Mouse (Mus musculus) heart, postnatal 14 days (tissue): ENCODE results near the gene Tmed10. TPM values are rescaled to one million over a fixed set of nuclear protein-coding genes. Genes with fewer than 3 reads are reported as not detected.
A peak's percentile ranks its signal among the peaks of the same experiment; 100 is the strongest.

Source experiments
- DNase-seq, 2 experiments: peaks; one replicate each; pipeline ENCODE4 v3.0.0; 2021 to 2022
- intact Hi-C: fragments of 180-260 bp; cut with DNase I; formaldehyde crosslinking; loops from one replicate; pipeline ENCODE4 v1.15.1; 2025
- total RNA-seq, 2 experiments: library from RNA; stranded (reverse); gene quantifications; 2 replicates each; pipeline ENCODE4 v1.2.3; 2021

The Tmed10 gene
- total RNA-seq, 2 experiments from 2014 or later, result 150 to 157 TPM

DNA sequence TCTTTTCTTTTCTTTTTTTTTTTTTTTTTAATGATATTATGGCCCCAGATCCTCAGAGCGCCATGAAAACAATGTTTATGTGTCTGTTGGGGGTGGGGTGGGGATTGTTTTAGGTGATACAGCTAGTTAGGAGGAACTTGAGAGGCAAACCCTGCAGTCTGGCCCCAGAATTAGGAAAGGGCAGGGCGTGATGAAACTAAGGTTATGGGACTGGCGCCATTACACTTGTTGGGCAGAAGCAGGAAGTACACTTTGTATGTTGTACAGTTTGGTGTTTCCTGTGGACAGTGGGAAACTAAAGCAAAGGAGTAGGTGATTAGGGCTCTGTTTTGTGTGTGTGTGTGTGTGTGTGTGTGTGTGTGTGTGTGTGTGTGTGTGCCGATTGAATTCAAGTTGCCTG lies 34.7 kb downstream of the Tmed10 start:
- no peak for DNase-seq

DNA sequence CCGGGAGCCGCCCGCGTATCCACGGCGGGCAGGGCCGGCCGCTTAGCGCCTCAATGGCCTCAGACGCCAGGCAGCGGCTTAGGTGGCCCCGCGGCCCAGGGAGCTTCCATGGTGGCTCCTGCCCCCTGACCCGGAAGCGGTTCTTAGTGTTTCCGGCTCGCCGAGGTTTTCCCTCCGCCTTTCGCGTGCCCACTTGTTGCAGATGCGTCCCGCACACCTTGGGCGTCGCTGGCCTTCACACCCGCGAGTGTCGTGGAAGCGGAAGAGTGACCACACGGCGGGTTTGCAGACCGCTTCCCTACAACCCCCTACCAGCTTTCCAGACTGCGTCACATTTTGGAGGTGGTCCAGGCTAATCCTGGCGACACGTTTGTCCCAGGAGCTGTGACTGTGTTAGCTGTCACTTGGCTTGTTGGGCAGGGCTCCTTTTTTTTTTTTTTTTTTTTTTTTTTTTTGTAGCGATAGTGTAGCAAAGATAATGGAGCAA lies 35.4 kb downstream of the Tmed10 start, which contains the start of gene Nek9:
TSS of gene Nek9 (minus strand) at position 120 of the 487 bp plus-strand sequence.
- DNase-seq, result peak; percentile 92 to 96
- intact Hi-C loops, result no loop called here

More for the DNA sequence above, 34.7 kb downstream of the Tmed10 start:
- intact Hi-C loops, result loop anchor here (5.0 kb wide), 1 partner anchor 322 kb away; no protein-coding TSS in a partner anchor

DNA sequence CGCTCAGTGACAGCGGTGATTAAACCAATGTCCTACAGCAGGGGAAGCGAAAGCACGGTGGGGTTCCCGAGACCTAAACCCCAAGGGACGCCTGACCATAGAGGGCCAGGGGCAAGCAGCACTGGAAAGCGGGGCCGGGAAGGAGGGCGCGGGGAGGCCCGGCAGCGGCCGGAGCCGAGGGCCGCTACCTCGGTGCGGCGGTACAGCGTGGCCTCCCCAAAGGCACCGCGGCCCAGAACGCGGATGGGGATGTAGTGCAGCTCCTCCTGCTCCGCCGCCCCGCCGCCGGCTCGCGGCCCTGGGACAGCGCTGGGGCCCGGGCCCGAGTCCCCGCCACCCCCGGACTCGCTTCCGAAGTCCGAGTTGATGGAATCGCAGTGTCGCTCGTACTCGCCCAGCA lies 35.8 kb downstream of the Tmed10 start:
- no peak for DNase-seq
- intact Hi-C loops, result no loop called here

DNA sequence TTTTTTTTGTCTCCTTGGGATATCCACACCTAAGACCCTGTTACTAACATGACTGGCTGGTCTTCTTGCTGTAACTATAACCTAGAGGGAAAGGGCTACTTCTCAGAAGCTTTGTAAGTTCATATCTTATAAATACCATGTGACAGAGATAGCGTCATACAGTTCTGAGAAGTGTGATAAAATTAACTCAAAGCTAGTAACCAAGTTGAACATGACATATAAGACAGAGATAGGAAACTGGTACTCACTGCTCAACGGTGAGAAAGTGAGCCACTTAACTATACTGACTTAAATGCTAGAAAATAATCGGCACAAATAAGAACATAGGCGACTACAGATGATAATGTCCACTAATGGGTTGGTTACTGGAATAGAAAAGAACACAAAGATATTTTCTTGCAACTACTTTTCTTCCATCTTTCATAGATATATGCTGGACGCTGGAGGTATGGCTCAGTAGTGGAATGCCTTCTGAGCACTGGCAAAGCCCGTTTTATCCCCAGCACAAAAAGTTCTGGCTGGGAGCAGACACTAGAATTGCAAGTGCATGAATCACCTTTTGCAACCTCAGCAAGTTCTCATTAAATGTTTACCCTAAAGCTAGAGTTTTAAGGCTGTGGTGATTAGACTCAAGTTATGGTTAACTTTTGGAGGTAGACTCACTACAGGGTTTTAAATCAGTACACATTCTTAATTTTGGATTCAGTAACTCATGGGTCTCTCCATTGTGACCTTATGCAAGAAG lies 36.9 kb downstream of the Tmed10 start:
- DNase-seq, result no peak
- intact Hi-C loops, result no loop called here

DNA sequence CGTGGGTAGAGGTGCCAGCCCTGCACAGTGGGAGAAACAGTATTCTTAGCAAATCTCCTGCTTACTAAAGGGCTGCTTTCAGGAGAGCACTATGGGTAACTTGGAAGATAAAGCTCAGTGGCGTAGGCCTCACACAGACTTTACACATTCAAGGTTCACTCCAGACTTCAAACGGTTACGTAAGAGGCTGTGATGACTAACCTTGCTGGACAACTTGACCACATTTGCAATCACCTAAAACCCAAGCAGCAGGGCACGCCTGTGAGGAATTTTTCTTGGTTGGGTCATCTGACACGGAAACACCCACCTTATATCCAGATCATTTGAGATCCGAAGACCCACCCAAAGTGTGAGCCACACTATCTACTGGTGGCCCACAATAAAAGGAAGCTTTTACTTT lies 44.5 kb downstream of the Tmed10 start:
- intact Hi-C loops, result no loop called here

DNA sequence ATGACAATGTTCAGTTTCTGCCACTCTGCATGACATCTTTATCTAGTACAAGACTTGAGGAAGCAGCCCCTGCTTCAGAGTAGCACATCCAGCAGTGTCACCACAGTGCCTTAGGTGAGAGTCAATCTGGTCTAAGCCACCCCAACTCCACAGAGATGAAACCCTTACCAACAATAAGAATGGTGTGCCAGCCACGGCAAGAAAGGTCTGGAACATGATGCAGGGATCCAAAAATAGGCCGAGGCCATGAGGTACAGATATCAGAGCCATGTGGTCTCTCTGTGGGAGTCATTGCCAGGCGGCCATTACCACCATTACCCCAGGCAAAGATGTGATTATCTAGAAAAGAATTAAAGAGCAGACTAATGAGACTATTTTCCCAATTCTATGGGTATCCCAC lies 66.0 kb downstream of the Tmed10 start:
- intact Hi-C loops, result no loop called here
- peak in 1 of 2 experiments; percentile 21 for DNase-seq

More for the DNA sequence above, 44.5 kb downstream of the Tmed10 start:
- DNase-seq, result no peak

DNA sequence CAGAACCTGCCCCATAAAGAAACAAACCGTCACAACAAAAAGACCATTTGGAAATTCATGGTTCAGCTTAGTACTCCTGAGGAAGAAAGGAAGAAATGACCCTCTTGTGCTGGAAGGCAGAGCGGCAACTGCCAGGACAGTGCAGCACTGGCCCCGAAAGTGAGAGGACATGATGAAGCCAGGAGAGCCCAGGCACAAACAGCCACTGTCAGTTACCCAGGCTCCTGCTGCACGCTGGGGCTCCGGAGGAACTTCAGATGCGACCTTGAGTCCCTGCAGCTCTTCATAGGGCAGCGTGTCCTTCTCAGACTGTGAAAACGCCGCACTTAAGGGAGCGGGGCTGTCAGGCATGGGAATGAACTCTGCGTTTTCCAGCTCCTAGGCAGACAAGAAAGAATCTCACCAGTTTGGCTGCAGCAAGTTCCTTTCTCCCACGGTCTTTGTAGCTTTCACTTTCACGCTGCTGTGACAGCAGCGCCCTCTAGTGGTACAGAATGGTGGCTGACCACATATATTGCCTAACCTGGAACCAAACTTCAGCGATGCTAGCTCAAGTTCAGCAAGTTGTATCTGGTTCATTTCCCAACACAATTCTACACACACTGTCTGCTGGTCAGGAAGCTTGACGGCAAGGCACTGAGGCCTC lies 69.3 kb downstream of the Tmed10 start:
- intact Hi-C loops, result loop anchor here (1.0 to 2.0 kb wide), 3 partner anchors 136 to 213 kb away; no protein-coding TSS in a partner anchor
- peak; percentile 87 to 93 for DNase-seq

DNA sequence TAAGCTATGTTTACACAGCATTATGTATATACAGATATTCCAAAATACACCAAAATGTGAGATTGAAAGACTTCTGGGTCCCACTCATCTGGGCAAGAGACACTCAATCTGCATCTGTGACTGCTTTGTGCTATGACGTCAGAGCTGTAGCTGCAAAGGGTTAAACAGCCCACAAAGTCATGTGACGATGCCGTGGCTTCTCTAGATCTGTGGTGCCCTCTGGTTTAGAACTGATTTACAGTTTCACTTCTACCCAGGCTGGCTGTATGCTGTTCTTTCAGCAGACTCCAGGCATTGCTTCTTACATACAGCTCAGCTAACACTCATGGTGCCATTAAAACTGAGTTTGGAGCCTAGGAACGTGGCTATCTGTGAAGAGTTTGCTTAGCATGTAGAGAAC lies 69.9 kb downstream of the Tmed10 start:
- no peak for DNase-seq
- intact Hi-C loops, result loop anchor here (1.0 to 2.0 kb wide), 3 partner anchors 135 to 212 kb away; no protein-coding TSS in a partner anchor

DNA sequence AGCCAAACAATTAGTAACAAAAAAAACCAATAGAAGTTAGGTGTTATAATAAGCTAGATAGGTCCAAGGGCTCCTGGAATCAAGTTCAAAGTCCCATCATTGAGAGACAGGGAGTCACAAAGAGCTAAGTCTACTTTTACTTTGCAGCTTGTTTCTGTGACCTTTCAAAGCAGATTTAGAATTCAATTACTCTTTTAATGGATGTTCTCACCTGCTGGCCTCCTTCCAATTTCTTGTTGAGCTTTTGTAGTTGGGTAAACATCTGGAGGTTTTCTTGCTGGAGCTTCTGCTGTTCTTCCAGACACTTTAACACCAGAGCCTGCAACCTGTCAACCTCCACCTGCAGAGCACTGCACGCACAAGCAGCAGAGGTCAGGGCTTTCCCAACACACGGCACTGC lies 71.4 kb downstream of the Tmed10 start:
- intact Hi-C loops, result no loop called here
- DNase-seq, result no peak

DNA sequence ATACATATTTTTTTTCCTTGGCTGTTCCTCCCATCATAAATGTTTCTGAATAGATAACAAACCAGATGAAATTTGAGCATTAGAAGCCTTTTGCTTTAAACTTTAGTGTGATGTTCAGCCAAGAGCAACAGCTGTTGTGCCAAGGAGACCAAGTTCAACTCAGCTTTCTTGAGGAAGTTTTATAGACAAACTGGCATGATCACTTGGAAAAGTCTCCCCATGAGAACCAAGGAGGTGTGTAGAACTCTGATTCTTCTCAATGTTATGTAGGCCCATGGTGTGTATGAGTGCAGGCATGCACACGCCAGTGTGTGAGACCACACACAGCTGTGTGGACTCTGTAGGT lies 75.8 kb downstream of the Tmed10 start:
- no peak for DNase-seq
- intact Hi-C loops, result no loop called here

DNA sequence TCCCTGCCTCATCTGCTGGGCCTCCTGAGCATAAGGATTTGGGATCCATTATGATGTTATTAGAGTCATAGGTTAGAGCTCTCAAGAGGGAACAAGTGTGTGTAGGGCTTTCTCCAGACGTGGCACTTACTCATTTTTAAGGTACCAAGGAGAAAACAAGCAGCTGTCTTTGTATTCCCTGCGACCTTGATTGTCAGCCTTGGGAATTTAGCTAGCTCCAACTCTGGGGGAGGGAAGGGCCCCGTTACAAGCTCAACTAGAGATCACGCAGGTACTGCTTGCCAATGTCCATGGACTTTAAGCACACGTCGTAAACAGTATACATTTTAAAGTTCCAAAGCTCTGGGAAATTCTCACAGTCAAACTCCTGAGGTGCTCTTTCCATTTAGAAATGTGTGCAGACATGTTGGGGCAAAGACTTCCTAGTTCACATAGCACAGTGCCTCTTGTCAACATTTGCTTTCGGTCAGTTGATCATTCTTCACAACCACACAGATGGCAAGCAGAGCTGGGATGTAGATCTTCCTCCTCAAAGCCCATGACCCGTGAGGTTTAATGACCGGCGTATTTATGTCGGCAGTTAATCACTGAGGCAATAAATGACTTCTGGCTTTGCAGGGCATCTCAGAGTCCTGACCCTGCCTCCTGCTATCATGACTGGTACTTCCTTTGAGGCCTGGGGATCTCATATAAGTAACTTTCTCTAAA lies 76.4 kb downstream of the Tmed10 start:
- no peak for DNase-seq
- intact Hi-C loops, result no loop called here

DNA sequence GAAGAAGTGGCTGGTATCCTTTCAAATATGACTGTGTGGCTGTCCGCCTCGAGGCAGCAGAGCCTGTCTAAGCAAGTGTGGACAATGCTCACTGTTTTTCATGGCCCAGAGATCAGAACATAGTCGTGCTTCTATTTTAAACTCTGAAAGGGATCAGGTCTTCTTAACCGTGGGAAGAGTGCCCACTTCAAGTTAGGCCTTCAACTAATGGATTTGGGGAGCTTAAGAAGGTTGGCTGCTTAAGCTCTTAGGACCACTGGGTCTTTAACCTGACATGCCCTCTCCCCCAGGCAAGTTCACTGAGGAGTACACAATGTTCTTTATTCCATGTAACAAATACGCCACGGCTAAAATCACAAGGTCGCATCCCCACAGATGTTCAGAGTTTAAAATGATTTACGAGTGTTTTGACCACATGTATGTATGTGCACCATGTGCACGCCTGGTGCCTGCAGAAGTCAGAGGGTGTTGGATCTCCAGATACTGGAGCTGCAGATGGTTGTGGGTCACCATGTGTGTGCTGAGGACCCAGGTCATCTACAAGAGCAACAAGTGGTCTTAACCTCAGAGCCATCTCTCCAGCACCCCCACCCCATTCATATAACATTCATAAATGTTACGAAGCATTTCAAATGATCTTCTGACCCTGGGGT lies 77.2 kb downstream of the Tmed10 start:
- DNase-seq, result no peak
- intact Hi-C loops, result no loop called here

DNA sequence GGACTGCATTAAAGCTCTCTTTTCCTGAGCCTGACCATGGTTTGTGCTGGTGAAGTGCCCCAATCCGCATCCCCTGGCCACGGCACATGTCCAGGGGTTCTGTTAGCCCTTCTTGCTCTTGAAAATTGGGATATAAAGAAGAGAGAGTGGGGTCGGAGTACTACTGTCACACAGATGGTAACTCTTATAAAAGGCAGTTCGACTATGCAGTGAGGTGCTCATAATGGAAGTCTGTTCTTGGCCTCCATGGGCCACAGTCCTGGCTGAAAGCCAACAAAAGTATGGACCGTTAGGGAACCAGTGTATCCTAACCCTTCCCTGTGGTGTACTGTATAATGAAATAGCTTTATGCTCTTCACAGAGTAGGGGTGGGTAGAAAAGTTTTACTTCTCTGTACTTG lies 77.7 kb downstream of the Tmed10 start:
- intact Hi-C loops, result no loop called here
- no peak for DNase-seq

DNA sequence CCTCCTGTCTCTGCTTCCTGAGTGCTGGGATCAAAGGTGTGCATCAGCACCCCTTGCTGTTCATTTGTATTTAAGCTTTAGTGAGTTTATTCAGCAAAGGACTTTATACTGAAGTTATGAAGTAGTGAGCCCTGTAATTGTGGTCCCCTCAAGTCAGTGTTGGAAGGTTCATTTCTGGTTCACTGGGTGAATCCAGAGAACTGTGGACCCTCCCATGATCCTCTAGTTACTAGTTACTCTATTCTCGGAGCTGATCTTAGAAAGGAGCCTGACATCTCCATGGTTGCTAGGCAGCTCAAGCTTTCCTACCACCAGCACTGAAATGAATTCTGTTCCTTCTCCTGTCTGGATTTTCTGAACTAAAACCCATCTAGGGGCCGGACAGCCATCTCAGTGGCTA lies 79.1 kb downstream of the Tmed10 start:
- no peak for DNase-seq
- intact Hi-C loops, result no loop called here

DNA sequence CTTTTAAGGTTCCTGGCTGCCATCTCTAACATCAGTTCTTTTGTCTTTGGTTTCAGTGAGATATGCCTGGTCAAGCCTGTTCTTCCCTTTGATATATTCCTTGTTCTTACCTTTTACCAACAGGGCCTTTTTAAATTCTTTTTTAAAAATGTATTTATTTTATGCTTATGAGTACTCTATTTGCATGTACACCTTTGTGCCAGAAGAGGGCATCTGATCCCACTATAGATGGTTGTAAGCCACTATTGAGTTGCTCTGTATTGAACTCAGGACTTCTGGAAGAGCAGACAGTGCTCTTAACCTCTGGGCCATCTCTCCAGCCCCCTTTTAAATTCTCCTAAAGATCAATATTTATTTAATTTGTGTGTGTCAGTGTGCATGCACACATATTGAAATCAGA lies 81.7 kb downstream of the Tmed10 start:
- intact Hi-C loops, result no loop called here

DNA sequence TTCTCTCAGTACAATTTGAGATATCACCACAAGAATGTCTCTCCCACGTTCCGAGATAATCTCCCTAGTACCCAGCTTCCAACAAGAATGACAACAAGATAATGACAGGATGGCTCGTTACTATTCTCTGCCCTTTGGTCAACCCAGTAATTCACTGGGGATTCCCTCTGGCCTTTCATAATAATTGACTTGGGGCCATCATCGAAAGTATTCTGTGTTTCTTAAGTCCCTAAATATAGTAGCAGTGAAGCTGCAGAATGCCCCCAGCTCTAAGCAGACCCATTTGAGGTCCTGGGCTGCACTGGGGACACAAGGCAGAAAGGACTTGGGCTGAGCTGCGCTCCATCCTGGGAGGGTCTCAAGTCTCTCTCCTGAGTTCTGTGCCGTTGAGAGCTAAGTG lies 82.4 kb downstream of the Tmed10 start:
- intact Hi-C loops, result no loop called here

More for the DNA sequence above, 81.7 kb downstream of the Tmed10 start:
- no peak for DNase-seq

DNA sequence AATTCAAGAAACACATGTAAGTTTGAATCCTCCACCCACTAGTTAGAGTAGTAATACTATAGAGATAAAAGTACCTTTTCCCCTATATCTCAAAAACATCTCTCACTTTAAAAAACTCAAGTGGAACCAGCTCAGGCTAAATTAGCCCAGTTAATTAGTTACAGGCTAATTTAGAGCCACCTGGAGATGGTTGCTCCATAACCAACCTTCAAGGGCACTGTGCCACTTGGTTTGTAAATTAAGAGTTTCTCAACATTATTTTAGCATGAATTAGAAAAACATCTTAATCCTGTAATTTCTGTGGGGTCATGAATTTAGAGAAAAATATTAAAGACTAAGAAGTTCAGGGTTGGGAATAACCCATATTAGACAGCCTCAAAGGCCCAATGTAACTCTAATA lies 83.1 kb downstream of the Tmed10 start:
- DNase-seq, result no peak
- intact Hi-C loops, result no loop called here

More for the DNA sequence above, 82.4 kb downstream of the Tmed10 start:
- no peak for DNase-seq

DNA sequence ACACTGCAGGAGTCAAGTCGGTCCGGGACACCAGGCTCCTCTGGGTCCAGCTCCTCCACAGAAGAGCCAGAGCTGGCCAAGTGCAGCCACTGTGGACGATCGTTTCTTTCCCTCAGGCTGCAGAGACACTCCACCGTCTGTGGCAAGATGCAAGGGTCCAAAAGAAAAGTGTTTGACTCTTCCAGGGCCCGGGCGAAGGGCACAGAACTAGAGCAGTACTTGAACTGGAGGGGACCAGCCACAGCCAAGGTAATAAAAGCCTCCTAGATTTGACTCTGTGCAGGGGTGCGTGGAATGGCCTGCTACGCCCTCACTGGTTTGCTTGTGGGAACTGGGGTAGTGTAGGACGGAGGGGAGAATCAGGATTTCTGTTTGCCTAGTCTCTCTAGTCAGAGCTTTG lies 84.0 kb downstream of the Tmed10 start:
- no peak for DNase-seq
- intact Hi-C loops, result no loop called here
